Comparison of ENCODE assay signal across 8 mouse cellular contexts in the genomic region with DNA sequence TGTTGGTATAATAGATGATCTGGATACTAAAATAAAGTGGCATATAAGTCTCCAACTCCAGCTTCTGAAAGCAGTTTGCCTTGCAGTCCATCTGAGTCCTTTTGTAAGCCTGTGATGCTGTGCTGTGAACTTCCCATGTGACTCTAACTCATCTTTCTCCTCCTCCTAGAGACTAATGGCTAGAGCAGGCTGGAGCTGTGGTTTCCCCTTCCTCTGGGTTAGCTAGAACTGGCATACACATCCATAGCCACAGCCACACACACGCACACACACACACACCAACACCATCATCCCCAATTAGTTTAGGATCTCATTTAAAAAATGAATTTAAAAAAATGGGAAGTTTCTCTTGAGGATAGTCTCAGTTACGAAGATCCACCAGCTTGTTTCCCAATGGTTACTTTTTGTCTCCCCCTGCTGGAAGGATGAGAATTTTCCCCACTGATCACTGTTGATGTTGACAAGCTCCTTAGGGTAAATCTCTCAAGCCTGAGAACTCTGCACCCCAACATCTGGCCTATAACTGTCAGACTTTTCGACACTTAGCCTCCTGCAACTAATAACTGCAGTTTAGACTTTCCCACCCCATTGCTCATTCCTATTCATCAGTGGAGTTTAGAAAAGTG.
DNase-seq lines count a peak whose midpoint lies in the region; ATAC-seq lines count a peak whose summit lies in the region.

No protein-coding gene starts in this region.

- no peaks in the 10 kb centered on the region for H3K27me3 ChIP-seq in midbrain, embryonic 15.5 days (replicated peaks)

- peak; percentile 29 for DNase-seq in gastrocnemius, adult 18-20 months (ENCODE audit: low spot score)
- DNase-seq in gastrocnemius, postnatal 36 days, result no peak
- DNase-seq in 3134 (ENCODE audit: extremely low read depth, insufficient read length, low spot score), result peak; percentile 23
- peak; percentile 1 for DNase-seq in adrenal gland, adult 8-10 months
- DNase-seq in frontal cortex, postnatal 36 days (ENCODE audit: low spot score in 2 of 2), result peak; percentile 17 to 74
- DNase-seq in layer of hippocampus, postnatal 14 days (ENCODE audit: low spot score in 2 of 2), result peak; percentile 16 to 59
- no peak for DNase-seq in thymus, postnatal 25 days

- no peak overlapping the region for H3K27ac ChIP-seq in midbrain, embryonic 15.5 days

- intact Hi-C loops in gastrocnemius, postnatal 36 days (cut with DNase I), result loop anchor here (5.0 kb wide), 1 partner anchor 1384 kb away; no protein-coding TSS in a partner anchor

- WGBS in midbrain, embryonic 15.5 days, result 46% methylated on average over 3 of the region's 3 CpGs

- H3K9ac ChIP-seq in midbrain, embryonic 15.5 days, result no peak overlapping the region

- ATAC-seq in midbrain, embryonic 15.5 days (replicated peaks), result peak; percentile 39; the same call in 1 of the 2 replicates

- no peaks in the 10 kb centered on the region for H3K36me3 ChIP-seq in midbrain, embryonic 15.5 days (replicated peaks)

- no peak overlapping the region for H3K4me2 ChIP-seq in midbrain, embryonic 15.5 days

- no peaks in the 10 kb centered on the region for H3K4me1 ChIP-seq in midbrain, embryonic 15.5 days

- no peaks in the 10 kb centered on the region for H3K9me3 ChIP-seq in midbrain, embryonic 15.5 days

- H3K4me3 ChIP-seq in midbrain, embryonic 15.5 days, result no peak overlapping the region

Comparison
In these comparisons a context has a peak if more than half of its experiments do, and no peak if none do; other contexts are left out.
1. DNase-seq: peak in gastrocnemius, adult 18-20 months (single experiment), 3134 (single experiment), adrenal gland, adult 8-10 months (single experiment), frontal cortex, postnatal 36 days (2 of 2) and layer of hippocampus, postnatal 14 days (2 of 2); none in gastrocnemius, postnatal 36 days (0 of 2) and thymus, postnatal 25 days (single experiment).